Mouse (Mus musculus) olfactory bulb, adult 2 months (tissue): Measurements from ENCODE around the gene Ipo13. TPM values are rescaled to one million over a fixed set of nuclear protein-coding genes. Genes with fewer than 3 reads are reported as not detected.
A peak's percentile ranks its signal among the peaks of the same experiment; 100 is the strongest.

Experiments
- H3K27ac ChIP-seq: fragments of 200-500 bp; 2 replicates; pipeline ENCODE4 v1.5.1; 2012; ENCODE audit warnings: low read depth, low read length; ENCODE audit not compliant: insufficient read depth
- H3K4me1 ChIP-seq: fragments of 200-500 bp; 2 replicates; pipeline ENCODE4 v1.6.1; 2012; ENCODE audit warnings: low read length; ENCODE audit not compliant: control insufficient read depth, insufficient read depth
- H3K4me3 ChIP-seq: fragments of 200-500 bp; 2 replicates; pipeline ENCODE4 v1.5.1; 2012; ENCODE audit warnings: mild to moderate bottlenecking, low read depth, low read length, moderate library complexity; ENCODE audit not compliant: insufficient read depth
- CTCF ChIP-seq: fragments of 200-500 bp; IDR thresholded peaks from 2 replicates; pipeline ENCODE4 v1.5.1; 2012; ENCODE audit warnings: low read depth, mild to moderate bottlenecking, low read length, moderate library complexity; ENCODE audit not compliant: insufficient read depth
- POLR2A ChIP-seq: fragments of 200-500 bp; IDR thresholded peaks from 2 replicates; pipeline ENCODE4 v1.6.1; 2012; ENCODE audit warnings: mild to moderate bottlenecking, low read depth, low read length, moderate library complexity; ENCODE audit not compliant: insufficient read depth
- WGBS: fragments of 180-500 bp; shearing (Covaris S2); methylation state at CpG from one replicate; pipeline ENCODE4 v1.1.7; 2018; 5-methylcytosine and 5-hydroxymethylcytosine counted together
- polyA plus RNA-seq: library from polyadenylated mRNA; stranded (reverse); fragments of >200 nt; gene quantifications from 2 replicates; pipeline ENCODE4 v1.2.4, GENCODE M21; 2012; ENCODE audit warnings: low replicate concordance; ENCODE audit not compliant: missing spikeins, insufficient read depth, insufficient read length

Ipo13 gene
- polyA plus RNA-seq, 1 experiment, result not detected

DNA sequence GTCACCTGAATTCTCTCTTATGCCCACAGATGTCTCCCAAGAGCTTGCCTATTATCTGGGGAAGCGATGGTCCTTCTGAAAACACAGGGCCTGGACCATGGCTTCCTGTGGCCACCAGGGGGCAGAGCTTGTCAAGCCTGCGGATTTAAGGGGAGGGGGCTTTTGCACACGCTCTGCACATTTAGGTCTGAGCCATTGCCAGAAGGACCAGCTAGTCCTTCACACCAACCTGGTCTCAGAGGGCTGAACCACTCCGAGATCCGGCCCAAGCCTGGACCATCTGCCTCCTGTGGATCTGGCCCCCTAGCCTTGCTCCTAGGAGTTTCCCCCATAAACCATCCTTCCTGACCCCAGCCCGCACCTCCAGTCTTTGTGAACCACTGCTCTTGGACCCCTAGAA, 13.4 kb upstream of the Ipo13 start:
- 0 out of 2 replicates have a peak overlapping the region, but pooled peaks have one; percentile 81 for H3K27ac ChIP-seq
- TF ChIP-seq POLR2A (no peak), CTCF (peak; percentile 98)
- WGBS, result 24% methylated on average over 6 of the region's 6 CpGs
- no peak overlapping the region for H3K4me3 ChIP-seq
- H3K4me1 ChIP-seq, result peaks cover 32% of the 10 kb centered on the region

DNA sequence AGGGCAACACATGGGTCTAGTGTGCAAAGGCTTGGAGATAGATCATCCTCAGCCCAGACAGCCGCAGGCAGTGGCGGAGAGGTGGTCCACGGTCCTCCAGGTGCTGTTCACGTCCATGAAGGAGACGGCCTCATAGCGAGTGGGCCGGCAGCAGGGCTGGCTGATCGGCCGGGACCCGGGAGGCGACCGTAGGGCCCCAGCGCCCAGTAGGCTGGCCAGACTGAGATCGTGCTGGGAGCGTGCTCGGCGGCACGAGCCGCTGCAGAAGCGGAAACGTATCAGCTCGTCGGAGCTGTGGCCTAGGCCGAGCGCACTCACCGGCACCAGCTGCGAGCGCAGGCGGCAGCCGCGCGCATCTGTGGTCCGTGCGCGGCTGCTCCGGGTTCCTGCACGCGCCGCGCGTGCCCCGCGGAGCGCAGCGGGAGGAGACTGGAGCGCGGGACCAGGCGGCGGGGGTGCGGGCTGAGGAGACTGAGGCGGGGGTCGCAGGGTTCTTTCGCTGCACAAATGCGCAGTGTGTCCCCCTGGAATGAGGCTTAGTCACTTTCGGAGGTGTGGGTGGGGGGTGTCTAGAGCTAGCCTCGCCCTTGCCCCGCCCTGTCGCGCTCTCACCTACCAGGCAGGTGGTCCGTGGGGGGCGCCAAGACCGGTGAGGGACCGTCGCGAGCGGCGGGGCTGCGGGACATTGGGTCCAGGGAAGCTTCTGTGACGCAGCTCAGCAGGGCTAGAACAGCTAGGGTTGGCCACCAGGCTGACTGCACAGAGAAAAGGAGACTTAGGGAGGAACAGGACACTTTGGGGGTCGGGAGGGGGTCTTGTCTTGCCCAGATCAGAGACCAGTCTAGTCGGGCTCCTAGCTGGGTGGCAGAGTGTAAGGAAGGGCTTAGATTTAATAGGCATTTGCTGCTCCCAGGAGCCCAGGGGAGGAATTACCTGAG, 12.0 kb upstream of the Ipo13 start:
- WGBS, result 2% methylated on average over 71 of the region's 71 CpGs
- peaks cover 32% of the 10 kb centered on the region for H3K4me1 ChIP-seq
- peak overlapping the region; percentile 81 for H3K27ac ChIP-seq
- peak overlapping the region; percentile 57 for H3K4me3 ChIP-seq
- TF ChIP-seq POLR2A, result peak; percentile 91
- no peak for TF ChIP-seq CTCF

DNA sequence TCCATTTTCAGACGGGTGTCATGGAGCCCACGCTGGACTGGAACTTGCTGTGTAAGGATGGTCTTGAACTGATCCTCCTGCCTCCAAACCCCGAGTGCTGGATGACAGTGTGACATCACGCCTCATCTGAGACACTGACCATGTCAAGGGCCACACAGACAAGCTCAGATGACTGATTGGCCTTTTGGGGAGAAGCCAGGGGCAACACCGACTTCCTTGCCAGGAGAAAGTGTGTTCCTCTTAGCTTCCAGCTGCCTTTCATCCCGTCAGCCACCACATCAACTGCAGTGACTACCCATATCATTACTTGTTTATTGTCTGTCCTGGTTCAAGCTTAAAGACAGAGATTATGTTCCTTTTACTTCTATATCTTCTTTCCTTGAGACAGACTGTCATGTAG, 10.1 kb upstream of the Ipo13 start:
- peaks cover 32% of the 10 kb centered on the region for H3K4me1 ChIP-seq
- no peak overlapping the region for H3K4me3 ChIP-seq
- no peak for TF ChIP-seq CTCF
- TF ChIP-seq POLR2A, result no peak
- no peak overlapping the region for H3K27ac ChIP-seq
- WGBS, result 68% methylated on average over 5 of the region's 6 CpGs

DNA sequence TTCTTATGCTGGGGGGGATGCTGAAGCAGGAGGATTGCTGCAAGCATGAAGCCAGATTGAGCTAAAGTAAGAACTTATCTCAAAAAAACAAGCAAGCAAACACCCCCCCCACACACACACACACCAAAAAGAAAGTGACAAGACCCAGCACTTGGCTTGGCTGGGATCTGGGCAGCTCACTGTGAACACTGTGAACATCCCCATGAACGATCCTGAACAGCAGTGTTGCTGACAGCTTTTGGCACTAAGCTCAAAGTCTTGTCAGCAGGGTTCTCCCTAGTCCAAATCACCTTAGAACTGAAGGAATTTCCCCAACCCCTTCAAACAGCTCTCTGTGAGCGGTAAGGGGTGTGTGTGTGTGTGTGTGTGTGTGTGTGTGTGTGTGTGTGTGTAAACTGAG, 8.7 kb upstream of the Ipo13 start:
- H3K4me3 ChIP-seq, result no peak overlapping the region
- WGBS, result 55% methylated on average over 2 of the region's 2 CpGs
- peaks cover 20% of the 10 kb centered on the region for H3K4me1 ChIP-seq
- H3K27ac ChIP-seq, result no peak overlapping the region
- TF ChIP-seq CTCF, result no peak
- TF ChIP-seq POLR2A, result no peak

DNA sequence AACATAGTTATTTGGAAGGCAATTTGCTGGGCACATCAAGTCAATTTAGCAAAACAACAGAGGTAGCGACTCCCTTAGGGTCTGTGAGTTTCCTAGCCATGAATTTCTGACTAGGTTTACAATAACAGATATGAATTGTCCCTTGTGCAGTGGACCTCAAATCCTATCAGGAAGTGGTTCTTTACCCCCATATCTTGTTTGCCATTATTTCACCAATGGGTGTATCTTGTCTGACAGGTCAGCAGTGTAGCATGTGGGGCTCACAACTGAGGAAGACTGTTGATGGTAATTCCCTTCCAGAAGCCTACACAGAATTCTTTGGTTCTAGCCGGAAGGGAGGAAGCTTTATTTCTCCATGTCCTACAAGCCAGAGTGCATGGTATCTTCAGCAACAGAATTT, 6.6 kb upstream of the Ipo13 start:
- Histone ChIP-seq H3K4me1 (peaks cover 4% of the 10 kb centered on the region), H3K27ac (no peak overlapping the region), H3K4me3 (no peak overlapping the region)
- WGBS, result 87% methylated on average over 2 of the region's 2 CpGs
- no peak for TF ChIP-seq POLR2A
- no peak for TF ChIP-seq CTCF

DNA sequence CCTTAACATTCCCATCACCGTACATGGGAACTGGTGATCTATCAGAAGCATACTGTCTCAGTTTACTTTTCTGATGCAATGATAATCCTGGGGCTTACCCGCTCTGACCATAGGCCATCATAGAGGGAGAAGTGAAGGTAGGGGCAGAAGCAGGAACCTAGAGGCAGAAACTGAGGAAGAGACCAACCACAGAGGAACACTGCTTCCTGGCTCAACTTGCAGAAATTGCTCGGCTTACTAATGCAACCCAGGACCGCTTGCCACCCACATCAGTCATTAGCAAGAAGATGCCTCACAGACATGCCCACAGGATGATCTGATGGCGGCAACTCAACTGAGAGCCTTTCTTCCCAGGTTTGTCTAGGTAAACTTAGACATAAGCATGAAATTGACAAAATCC, 4.0 kb upstream of the Ipo13 start:
- no peak overlapping the region for H3K4me3 ChIP-seq
- no peak for TF ChIP-seq CTCF
- no peak for TF ChIP-seq POLR2A
- WGBS, result 86% methylated on average over 5 of the region's 5 CpGs
- H3K27ac ChIP-seq, result no peak overlapping the region
- H3K4me1 ChIP-seq, result no peaks in the 10 kb centered on the region

DNA sequence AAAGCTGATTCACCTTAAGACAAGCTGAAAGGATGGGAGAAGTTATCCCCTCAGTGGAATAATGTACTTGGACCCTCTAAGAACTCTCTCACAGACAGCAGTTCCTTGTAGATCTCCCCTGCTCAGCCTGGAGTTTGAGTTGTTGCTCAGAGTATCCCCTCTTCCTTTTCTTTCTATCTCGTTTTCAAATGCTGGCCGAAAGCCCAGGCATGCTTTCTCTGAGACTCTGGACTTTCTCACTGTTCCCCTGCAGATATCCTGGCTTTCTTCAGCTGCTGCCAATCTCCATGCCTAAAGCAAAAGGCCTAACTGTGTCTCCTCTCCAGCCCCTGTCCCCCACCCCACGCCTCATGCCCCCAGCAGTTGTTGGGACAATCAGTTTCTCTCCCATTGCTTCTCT, 3.5 kb upstream of the Ipo13 start:
- TF ChIP-seq POLR2A (no peak), CTCF (no peak)
- Histone ChIP-seq H3K4me1 (peaks cover 2% of the 10 kb centered on the region; the same call in 1 of the 2 replicates), H3K4me3 (no peak overlapping the region), H3K27ac (no peak overlapping the region)
- 44% methylated on average over 3 of the region's 3 CpGs for WGBS

DNA sequence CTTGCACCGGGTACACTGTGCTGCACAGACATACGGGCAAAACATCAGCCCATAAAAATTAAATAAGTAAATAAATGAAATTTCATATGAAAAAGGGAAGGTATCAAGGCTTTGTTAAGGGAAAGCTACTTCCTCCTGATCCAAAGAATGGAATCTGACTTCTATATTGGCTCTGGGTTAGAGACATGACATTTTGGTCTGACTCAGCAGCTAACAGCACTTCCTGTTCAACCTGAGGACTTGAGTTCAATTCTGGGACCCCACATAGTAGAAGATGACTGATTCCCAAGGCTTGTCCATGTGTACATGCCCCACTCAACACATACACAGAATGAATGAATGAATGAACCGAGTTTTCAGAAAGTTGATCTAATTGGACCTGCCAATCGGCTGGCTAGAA, 3.0 kb upstream of the Ipo13 start:
- no peak overlapping the region for H3K4me3 ChIP-seq
- no peak overlapping the region for H3K27ac ChIP-seq
- TF ChIP-seq POLR2A, result no peak
- peaks cover 5% of the 10 kb centered on the region; the same call in 1 of the 2 replicates for H3K4me1 ChIP-seq
- 93% methylated on average over 4 of the region's 4 CpGs for WGBS

DNA sequence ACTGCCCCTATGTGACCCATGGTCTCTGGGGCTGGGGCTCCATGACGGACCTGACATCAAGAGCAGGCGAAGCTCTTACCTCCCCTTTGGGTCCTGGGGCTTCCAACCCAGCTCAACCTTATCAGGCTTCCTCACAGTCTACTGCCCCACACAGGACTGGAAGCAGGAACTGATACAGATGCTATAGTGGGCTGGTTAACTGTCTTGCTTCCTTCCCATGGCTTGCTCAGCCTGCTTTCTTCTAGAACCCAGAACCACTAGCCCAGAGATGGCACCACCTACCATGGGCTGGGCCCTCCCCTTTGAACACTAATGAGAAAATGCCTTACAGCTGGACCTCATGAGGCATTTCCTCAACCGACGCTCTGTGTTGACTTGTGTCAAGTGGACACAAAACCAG, 2.6 kb upstream of the Ipo13 start:
- H3K4me1 ChIP-seq, result peaks cover 10% of the 10 kb centered on the region
- H3K27ac ChIP-seq, result no peak overlapping the region
- TF ChIP-seq CTCF (no peak), POLR2A (no peak)
- H3K4me3 ChIP-seq, result no peak overlapping the region
- 94% methylated on average over 4 of the region's 4 CpGs for WGBS
